Mouse (Mus musculus) ovary, adult 10 weeks (tissue): Measurements from ENCODE around the gene Bola3. TPM values are rescaled to one million over a fixed set of nuclear protein-coding genes. Genes with fewer than 3 reads are reported as not detected.

Experiments
- polyA plus RNA-seq: library from polyadenylated mRNA; stranded (reverse); fragments of 350-450 nt; fragmentation: Illumina TruSeq; extraction: RNeasy Lipid Tissue Mini Kit (QIAGEN cat#74804); gene quantifications from one replicate; pipeline ENCODE4 v1.2.3, GENCODE M21; 2014

Gene Bola3
- 32.9 TPM for polyA plus RNA-seq

GRCm38 (mm10) chr6:83348873-83349272 lies at the start of gene Bola3:
Gene Bola3, plus strand, starts transcription at chr6:83349147.

GRCm38 (mm10) chr6:83325525-83326393 lies 23.2 kb upstream of the Bola3 start, which contains the start of the genes Mthfd2 and Mob1a:
Gene Mthfd2, minus strand, starts transcription at chr6:83325908.
Gene Mob1a, plus strand, starts transcription at chr6:83326016.

Other genes with a start within 250 kb of the Bola3 start
- gene Ccdc142, start 247.5 kb upstream of the Bola3 start, polyA plus RNA-seq: not detected
- 1.2 TPM for gene Gm42688, start 247.5 kb upstream of the Bola3 start, polyA plus RNA-seq
- gene Mrpl53, start 240.1 kb upstream of the Bola3 start, polyA plus RNA-seq: 26.1 TPM
- 3.6 TPM for gene Mogs, start 233.7 kb upstream of the Bola3 start, polyA plus RNA-seq
- 1.7 TPM for gene Wbp1, start 227.6 kb upstream of the Bola3 start, polyA plus RNA-seq
- not detected for gene Ino80b, start 223.7 kb upstream of the Bola3 start, polyA plus RNA-seq
- not detected for gene Rtkn, start 213.7 kb upstream of the Bola3 start, polyA plus RNA-seq
- 0.40 TPM for gene Wdr54, start 192.8 kb upstream of the Bola3 start, polyA plus RNA-seq
- not detected for gene 1700003E16Rik, start 192.7 kb upstream of the Bola3 start, polyA plus RNA-seq
- gene Dctn1, start 183.2 kb upstream of the Bola3 start, polyA plus RNA-seq: 10.8 TPM
- 0.34 TPM for gene Slc4a5, start 129.3 kb upstream of the Bola3 start, polyA plus RNA-seq
- 7.9 TPM for gene Mthfd2, start 23.2 kb upstream of the Bola3 start, polyA plus RNA-seq
- 248 TPM for gene Mob1a, start 23.1 kb upstream of the Bola3 start, polyA plus RNA-seq
- gene Tet3, start 109.9 kb downstream of the Bola3 start, polyA plus RNA-seq: 19.6 TPM
- gene Dguok, start 157.8 kb downstream of the Bola3 start, polyA plus RNA-seq: 21.2 TPM
- 65.2 TPM for gene Actg2, start 187.1 kb downstream of the Bola3 start, polyA plus RNA-seq
- 75.7 TPM for gene Stambp, start 223.6 kb downstream of the Bola3 start, polyA plus RNA-seq